Mouse (Mus musculus): ENCODE measurements around the gene Hsd3b5. TPM values are rescaled to one million over a fixed set of nuclear protein-coding genes. Genes with fewer than 3 reads are reported as not detected.
"Not testable (repeated sequence)": the region's sequence is repeated elsewhere in the genome, so short reads cannot be mapped to it uniquely, and the experiment has no call there.

Hsd3b5 gene
- not detected in 2 replicates for total RNA-seq (2017)

GRCm38 (mm10) chr3:98630152-98630551 is at the start of gene Hsd3b5:
TSS of gene Hsd3b5 (minus strand) at chr3:98630252.
- no peak for ATAC-seq (replicated peaks in 1 of 2; ENCODE audit: insufficient read depth in 1 of 2, low FRiP score in 2 of 2, low TSS enrichment in 1 of 2, low read depth in 1 of 2, poor library complexity in 2 of 2, severe bottlenecking in 2 of 2)

- no peak for ATAC-seq (replicated peaks in 1 of 2; ENCODE audit: insufficient read depth in 1 of 2, low FRiP score in 2 of 2, low TSS enrichment in 1 of 2, low read depth in 1 of 2, poor library complexity in 2 of 2, severe bottlenecking in 2 of 2)
Measured at GRCm38 (mm10) chr3:98635145-98635544, 5.1 kb upstream of the Hsd3b5 start.

- ATAC-seq (replicated peaks in 1 of 2; ENCODE audit: insufficient read depth in 1 of 2, low FRiP score in 2 of 2, low TSS enrichment in 1 of 2, low read depth in 1 of 2, poor library complexity in 2 of 2, severe bottlenecking in 2 of 2): no peak
Measured at GRCm38 (mm10) chr3:98629633-98630032, 419 bp downstream of the Hsd3b5 start.

- peak in 1 of 2 experiments; percentile 42; a peak in 1 of 4 replicates for ATAC-seq (replicated peaks in 1 of 2; ENCODE audit: insufficient read depth in 1 of 2, low FRiP score in 2 of 2, low TSS enrichment in 1 of 2, low read depth in 1 of 2, poor library complexity in 2 of 2, severe bottlenecking in 2 of 2)
Measured at GRCm38 (mm10) chr3:98616786-98617185, 13.3 kb downstream of the Hsd3b5 start.

GRCm38 (mm10) chr3:98616244-98616643 is 13.8 kb downstream of the Hsd3b5 start:
- ATAC-seq (replicated peaks in 1 of 2; ENCODE audit: insufficient read depth in 1 of 2, low FRiP score in 2 of 2, low TSS enrichment in 1 of 2, low read depth in 1 of 2, poor library complexity in 2 of 2, severe bottlenecking in 2 of 2): peak; percentile 52 to 68; a peak in 3 of 4 replicates

- not testable (repeated sequence) for ATAC-seq (replicated peaks in 1 of 2; ENCODE audit: insufficient read depth in 1 of 2, low FRiP score in 2 of 2, low TSS enrichment in 1 of 2, low read depth in 1 of 2, poor library complexity in 2 of 2, severe bottlenecking in 2 of 2)
Measured at GRCm38 (mm10) chr3:98614406-98614927, 15.6 kb downstream of the Hsd3b5 start.

GRCm38 (mm10) chr3:98613963-98614362 is 16.1 kb downstream of the Hsd3b5 start:
- ATAC-seq (replicated peaks in 1 of 2; ENCODE audit: insufficient read depth in 1 of 2, low FRiP score in 2 of 2, low TSS enrichment in 1 of 2, low read depth in 1 of 2, poor library complexity in 2 of 2, severe bottlenecking in 2 of 2): no peak

- not testable (repeated sequence) for ATAC-seq (replicated peaks in 1 of 2; ENCODE audit: insufficient read depth in 1 of 2, low FRiP score in 2 of 2, low TSS enrichment in 1 of 2, low read depth in 1 of 2, poor library complexity in 2 of 2, severe bottlenecking in 2 of 2)
Measured at GRCm38 (mm10) chr3:98613540-98613939, 16.5 kb downstream of the Hsd3b5 start.

- ATAC-seq (replicated peaks in 1 of 2; ENCODE audit: insufficient read depth in 1 of 2, low FRiP score in 2 of 2, low TSS enrichment in 1 of 2, low read depth in 1 of 2, poor library complexity in 2 of 2, severe bottlenecking in 2 of 2): no peak
Measured at GRCm38 (mm10) chr3:98588707-98589106, 41.3 kb downstream of the Hsd3b5 start, which contains the start of gene Gm10681. TSS of gene Gm10681 (minus strand) at chr3:98588807.

- no peak for ATAC-seq (replicated peaks in 1 of 2; ENCODE audit: insufficient read depth in 1 of 2, low FRiP score in 2 of 2, low TSS enrichment in 1 of 2, low read depth in 1 of 2, poor library complexity in 2 of 2, severe bottlenecking in 2 of 2)
Measured at GRCm38 (mm10) chr3:98587721-98588120, 42.3 kb downstream of the Hsd3b5 start.

- not testable (repeated sequence) for ATAC-seq (replicated peaks in 1 of 2; ENCODE audit: insufficient read depth in 1 of 2, low FRiP score in 2 of 2, low TSS enrichment in 1 of 2, low read depth in 1 of 2, poor library complexity in 2 of 2, severe bottlenecking in 2 of 2)
Measured at GRCm38 (mm10) chr3:98582622-98583021, 47.4 kb downstream of the Hsd3b5 start.

GRCm38 (mm10) chr3:98582202-98582601 is 47.9 kb downstream of the Hsd3b5 start:
- not testable (repeated sequence) for ATAC-seq (replicated peaks in 1 of 2; ENCODE audit: insufficient read depth in 1 of 2, low FRiP score in 2 of 2, low TSS enrichment in 1 of 2, low read depth in 1 of 2, poor library complexity in 2 of 2, severe bottlenecking in 2 of 2)

GRCm38 (mm10) chr3:98581024-98581423 is 49.0 kb downstream of the Hsd3b5 start:
- ATAC-seq (replicated peaks in 1 of 2; ENCODE audit: insufficient read depth in 1 of 2, low FRiP score in 2 of 2, low TSS enrichment in 1 of 2, low read depth in 1 of 2, poor library complexity in 2 of 2, severe bottlenecking in 2 of 2): not testable (repeated sequence)

Other genes with a start within 250 kb of the Hsd3b5 start
- 1.3 and 1.9 TPM in 2 replicates for gene Zfp697, start 247.8 kb downstream of the Hsd3b5 start, total RNA-seq (2017)
- gene Gm4450, start 173.1 kb downstream of the Hsd3b5 start, total RNA-seq (2017): not detected in 2 replicates
- gene Hsd3b4, start 119.7 kb downstream of the Hsd3b5 start, total RNA-seq (2017): not detected in 2 replicates
- gene Gm10681, start 41.4 kb downstream of the Hsd3b5 start, total RNA-seq (2017): not detected in 2 replicates
- not detected in 2 replicates for gene Hsd3b2, start 94.3 kb upstream of the Hsd3b5 start, total RNA-seq (2017)
- gene Hsd3b3, start 132.9 kb upstream of the Hsd3b5 start, total RNA-seq (2017): not detected in 2 replicates
- gene Hsd3b6, start 184.2 kb upstream of the Hsd3b5 start, total RNA-seq (2017): not detected in 2 replicates
- not detected in 2 replicates for gene Hsd3b1, start 229.5 kb upstream of the Hsd3b5 start, total RNA-seq (2017)